Mouse (Mus musculus): Measurements from ENCODE around the gene Alpk1.

Gene Alpk1

DNA sequence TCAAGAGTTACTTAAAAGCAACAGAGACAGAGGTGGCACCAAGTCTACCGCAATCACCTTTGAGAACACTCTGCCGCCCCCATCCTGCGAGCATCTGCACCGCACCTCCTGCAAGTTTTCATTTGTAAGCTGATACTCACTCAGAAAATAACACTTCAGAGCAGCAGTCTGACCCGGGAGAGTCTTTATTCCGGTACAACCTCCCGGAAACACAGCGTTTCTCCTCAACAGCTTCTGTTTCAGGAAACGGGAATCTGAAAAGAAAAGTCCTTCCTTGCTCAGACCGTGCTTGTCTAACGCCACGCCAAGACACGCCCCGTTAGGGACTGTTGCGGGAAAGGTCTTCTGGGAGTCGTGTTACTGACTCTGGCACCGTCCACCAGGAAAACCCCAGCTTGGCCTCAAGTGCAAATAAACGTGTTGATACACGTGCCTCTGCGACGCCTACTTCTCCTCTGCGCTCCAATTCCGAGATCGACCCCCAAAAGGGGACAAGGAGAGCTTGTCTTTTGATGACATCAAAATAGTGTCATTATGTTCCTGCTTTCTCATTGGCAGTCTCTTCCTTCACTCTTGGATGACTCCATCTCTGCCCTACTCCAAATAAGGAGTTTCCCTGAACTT is at the start of gene Alpk1:
Gene Alpk1, minus strand, starts transcription at position 507 of the 624 bp plus-strand sequence.
- DNase-seq (ENCODE audit: low spot score in 2 of 2), result peak; percentile 68 to 73

DNA sequence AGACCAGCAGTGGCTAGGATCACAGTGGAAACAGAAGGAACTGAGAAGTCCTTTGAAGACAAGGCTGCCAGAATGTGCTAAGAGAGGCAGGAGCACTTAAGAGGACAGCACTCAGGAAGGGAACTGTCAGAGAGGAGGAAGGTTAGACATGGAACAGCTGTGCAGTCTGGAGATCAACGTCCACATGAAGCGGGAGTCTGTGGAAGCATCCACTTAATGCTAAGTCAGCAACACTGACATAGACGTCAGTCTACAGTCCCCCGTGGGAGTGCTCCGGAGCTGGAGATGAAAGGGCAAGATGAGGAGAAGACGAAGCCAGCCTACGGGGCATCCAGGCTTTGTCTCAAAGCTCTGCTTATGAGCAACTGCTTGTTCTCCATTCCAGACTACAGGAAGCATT is 46.8 kb upstream of the Alpk1 start:
- DNase-seq (ENCODE audit: low spot score in 2 of 2), result no peak

DNA sequence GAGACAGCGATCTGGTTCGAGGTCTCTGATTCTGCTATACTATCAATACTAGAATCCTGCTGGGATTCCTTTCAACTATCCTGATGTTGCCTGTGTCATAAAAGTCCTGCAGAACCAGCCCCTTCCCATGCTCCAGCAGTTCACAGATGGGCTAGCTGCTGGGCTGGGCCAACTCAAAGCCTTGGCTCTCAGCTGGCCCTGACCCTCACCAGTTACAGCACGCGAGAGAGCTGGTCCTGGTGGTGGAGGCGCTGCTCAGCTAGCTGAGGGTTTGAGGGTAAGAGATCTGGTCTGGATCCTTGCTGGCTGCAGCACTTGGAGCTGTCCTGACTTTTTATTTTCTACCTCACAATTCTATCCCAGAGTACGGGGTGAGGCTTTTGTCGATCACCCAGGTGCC is 46.2 kb upstream of the Alpk1 start:
- no peak for DNase-seq (ENCODE audit: low spot score in 2 of 2)

DNA sequence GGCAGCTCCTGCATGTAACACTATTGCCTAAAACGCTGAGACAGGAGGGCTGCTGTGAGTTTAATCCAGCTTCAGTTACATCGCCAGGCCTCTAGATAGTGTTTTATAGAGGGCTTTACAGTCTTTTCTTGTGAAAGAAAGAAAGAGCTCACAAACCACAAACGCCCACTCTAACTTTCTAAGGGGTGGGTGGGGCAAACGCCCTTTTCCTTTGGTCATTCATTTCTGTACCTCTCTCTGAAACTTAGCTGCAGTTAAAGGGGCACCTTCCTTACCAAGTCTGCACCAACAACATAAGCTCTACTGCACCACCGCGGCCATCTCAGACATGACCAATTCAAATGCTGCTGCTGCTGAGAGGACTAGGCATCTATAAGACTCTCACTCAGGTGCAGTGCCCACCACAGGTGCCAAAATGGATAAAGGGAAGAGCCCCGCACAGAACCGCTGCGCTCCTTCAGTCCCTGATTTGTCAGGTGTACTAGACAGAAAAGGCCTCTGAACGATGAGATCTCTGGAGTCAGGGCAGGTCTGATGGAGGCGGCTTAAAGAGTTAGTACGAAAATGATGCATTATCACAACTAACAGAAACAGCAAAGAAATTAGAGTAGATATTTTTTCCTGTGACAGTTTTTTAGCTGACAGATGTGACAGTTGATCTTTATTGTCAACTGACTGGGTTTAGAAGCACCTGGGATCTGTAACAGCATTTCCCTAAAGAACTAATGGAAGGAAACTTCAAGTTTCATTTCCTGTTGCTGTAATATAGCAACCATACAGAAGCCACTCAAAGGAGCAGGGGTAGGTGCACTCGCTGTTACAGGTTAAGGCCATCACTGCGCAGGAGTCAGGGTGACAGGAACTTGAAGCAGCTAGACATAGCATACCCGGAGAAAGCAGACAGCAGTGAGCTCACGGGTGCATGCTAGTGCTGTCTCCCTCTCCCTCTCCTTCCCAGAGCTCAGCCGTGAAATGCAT is 43.8 kb upstream of the Alpk1 start:
- no peak for DNase-seq (ENCODE audit: low spot score in 2 of 2)

DNA sequence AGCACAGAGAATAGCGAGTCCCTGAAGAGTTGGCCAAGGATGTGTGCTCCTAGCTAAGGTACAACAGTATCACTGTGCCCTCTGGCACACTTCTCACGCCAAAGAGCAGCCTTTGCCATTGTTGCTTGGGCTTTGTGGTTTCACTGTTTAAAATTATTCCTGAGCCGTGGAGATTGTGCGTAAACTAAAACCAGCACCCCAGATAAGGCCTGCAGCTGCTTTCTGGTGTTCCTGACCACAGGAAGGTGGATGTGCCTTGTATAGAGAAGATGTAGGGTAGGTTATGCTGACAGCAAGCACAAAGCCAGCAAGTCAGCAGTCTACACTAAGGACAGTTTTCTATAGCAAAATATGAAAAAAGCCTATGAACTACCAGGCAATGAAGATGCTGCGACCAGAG is 40.9 kb upstream of the Alpk1 start:
- DNase-seq (ENCODE audit: low spot score in 2 of 2), result no peak

DNA sequence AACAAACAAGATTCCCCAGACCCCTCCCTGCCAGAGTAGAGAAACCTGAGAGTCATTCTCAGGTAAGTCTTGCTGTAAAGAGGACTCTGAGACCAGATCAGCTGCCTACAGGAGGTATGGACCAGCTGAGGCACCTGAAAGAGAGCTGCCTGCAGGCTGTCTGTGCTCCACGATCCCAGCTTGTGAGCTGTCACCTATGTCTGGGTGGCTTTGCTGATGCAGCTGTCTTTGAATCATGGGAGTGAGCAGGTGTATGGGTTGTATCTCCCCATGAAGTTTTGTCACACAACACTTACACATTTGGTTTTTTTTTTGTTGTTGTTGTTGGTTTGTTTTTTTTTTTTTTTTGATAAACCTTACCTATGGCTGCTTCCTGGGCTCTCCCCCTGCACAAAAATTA is 40.1 kb upstream of the Alpk1 start:
- DNase-seq (ENCODE audit: low spot score in 2 of 2), result no peak

DNA sequence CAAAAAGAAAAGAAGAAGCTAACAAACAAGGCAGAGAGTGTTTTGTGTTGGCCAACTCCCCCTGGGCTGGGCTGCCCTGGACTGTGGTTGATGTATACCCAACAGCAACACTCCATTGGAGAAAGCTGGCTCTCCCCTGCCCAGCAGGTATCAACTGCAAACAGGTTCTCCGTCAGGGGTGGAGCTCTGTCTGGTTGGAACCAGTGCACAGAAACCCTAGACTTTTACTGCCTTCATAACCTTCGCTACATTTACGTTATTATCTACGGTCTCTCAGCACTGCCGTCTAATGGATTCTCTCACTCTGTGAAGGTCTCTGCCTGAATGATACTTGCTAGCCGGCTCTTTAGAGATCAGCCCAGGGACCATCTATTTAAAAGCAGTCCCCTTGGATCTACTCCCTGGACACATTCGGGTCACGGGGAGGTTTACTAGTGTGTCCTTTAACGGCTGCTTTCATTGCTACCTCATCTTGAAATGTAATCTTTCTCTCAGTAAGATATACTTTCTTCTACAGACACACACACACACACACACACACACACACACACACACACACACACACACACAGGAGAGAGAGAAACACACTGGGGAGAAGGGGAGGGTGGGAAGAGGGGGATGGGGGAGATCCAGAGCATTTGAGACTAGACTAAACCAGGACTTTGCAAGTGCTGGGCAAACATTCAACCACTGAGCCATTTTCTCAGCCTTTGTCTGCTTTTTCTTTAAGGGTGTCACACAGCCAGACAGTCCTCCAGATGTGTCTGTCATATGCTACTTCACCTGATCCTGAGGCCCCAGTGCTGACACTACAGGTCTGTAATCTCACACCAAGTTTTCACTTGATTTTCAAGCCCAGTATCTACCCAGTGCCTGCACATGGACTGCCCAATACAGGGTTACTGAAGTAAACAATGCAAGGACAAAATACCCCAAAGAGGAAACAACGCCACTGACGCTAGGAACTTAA is 38.7 kb upstream of the Alpk1 start:
- no peak for DNase-seq (ENCODE audit: low spot score in 2 of 2)

DNA sequence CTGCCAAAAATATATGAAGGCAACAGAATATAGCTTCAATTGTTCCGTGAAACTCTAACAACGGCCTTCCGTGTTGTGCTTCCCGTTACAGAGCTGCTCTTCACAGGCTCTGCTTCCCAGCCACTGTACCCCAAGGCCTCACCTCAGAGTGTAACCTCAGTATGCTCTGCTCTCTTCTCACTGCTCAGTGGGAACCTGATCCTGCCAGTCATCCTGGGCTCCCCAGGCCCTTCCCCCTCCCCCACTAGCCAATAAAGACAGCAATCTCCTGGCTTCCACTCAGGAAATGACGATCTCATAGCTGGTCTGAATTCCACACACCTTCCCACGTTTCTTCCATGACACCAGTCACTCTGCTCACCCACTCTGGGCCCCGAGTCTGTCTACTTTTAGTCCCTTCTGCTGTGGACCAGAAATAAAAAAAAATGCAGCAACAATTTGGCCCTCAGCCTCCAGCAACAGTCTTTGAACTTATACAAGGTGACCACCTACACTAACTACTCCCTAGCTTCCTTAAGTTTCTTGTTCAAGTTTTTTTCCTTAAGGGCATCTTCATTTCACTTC is 36.9 kb upstream of the Alpk1 start:
- no peak for DNase-seq (ENCODE audit: low spot score in 2 of 2)

DNA sequence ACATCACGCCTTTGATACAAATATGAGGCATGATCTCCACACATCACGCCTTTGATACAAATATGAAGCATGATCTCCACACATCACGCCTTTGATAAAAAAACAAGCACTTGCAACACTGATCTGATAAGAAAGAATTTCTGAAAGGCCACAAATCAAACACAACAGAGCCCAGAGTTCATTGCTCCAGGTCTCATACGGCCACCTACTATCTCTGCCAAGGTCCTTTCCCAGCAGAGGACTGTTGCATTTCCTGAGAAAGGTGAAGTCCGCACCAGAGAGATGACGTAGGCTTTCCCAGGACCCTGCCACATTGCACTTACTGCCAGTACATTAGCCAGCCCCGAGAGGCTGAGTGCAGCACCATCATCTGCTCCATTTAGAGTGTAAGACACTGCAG is 28.8 kb upstream of the Alpk1 start:
- no peak for DNase-seq (ENCODE audit: low spot score in 2 of 2)

DNA sequence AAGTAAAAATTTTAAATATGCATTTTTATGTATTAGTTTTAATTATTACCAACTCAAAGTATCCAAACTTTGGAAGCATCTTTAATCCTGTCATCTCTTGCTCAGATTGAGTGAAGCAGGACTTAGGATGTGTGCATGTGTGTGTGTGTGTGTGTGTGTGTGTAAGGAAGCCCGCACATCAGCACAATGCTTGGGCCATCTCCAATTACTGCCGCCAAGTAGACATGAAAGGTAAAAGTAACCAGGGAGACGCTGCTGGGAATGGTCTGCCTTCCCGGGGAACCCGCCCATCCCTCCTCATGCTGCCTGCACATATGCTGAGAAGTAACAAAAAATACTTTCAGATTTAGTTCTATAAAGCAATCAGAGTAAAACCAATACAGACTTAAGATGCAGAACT is 27.5 kb upstream of the Alpk1 start:
- no peak for DNase-seq (ENCODE audit: low spot score in 2 of 2)

DNA sequence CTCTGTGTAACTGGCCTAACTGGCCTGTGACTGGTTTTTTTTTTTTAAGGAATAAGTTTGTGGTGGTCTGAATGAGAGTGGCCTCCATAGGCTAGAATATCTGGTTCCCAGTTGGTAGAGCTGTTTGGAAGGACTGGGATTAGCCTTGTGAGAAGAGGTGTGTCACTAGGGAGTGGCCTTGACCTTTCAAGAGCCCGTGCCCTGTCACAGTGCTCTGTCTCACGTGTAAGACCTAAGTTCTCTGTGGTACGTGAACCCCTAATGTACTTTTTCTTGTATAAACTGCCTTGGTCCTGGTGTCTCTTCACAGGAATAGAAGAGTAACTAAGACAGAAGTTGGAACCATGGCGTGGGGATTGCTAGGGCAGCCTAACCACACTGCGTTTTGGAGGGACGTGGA is 25.7 kb upstream of the Alpk1 start:
- no peak for DNase-seq (ENCODE audit: low spot score in 2 of 2)

DNA sequence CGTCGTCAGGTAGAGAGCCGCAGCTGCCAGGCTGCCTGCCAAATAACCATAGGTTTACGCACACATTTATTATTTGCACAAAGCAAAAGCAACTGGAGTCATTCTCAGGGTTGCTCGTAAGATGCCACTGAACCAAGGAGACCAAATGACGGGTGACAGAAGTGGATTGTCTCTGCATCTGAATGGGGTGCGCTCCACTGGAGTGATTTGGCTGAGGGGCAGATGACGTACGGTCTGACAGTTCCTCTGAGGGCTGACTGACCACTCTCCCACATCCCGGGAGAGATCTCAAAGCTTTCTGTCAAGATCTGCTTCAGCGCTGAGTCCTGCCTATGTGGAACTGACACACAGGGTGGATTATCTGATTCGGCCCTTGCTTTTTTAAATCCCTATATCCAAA is 24.7 kb upstream of the Alpk1 start:
- DNase-seq (ENCODE audit: low spot score in 2 of 2), result no peak

DNA sequence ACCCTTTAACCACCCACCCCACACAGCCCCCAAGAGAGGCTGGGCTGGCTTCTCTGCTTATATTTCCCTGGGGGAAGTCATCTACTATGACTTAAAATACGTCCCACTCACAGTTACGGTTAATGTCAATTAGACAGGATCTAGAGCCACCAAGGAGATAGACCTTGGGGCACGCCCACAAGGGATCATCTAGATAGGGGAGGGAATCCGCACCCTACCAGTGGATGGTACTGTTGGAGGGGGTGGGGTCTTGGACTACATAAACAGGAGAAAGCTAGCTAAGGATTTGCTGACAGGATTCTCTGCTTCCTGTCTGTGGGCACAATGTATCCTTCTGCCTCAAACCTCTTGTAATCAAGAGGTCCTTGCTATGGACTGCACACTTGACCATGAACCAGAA is 24.1 kb upstream of the Alpk1 start:
- DNase-seq (ENCODE audit: low spot score in 2 of 2), result no peak

DNA sequence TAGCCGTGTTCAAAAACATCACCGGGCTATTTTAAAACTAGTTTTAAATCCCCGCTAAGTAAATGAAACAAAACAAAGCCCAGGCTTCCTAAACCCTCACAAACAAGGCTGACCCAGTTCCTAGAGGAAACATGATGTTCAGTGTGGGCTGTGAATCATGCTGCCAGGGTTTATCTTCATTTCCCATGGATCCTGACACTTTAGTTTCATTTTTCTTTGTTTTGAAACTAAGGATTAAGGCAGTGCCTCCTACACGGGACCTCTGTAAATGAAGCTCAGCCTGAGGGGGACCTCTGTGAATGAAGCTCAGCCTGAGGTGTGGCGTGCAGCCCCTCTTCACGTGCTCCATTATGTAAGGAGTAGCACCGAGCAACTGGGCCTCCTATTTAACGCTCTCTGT is 22.5 kb upstream of the Alpk1 start:
- no peak for DNase-seq (ENCODE audit: low spot score in 2 of 2)

DNA sequence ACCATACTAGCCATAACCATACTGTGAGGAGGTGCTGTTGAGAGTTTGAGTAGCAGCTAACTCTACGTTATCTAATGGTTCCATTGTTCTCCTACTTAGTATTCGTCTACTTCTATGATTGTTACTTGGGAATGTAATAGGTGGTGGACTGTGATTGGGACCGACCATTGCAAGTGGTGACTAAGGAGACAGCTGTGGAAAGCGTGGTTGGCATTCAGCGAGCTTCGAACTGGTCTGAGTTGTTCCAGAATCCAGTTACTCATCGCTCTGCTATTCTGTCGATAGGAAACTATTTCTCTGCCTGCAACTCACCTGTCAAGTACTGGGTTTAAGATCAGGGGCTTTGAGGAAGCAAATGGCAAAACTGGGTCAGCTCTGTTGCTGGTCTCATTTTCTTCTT is 20.8 kb upstream of the Alpk1 start:
- DNase-seq (ENCODE audit: low spot score in 2 of 2), result no peak

DNA sequence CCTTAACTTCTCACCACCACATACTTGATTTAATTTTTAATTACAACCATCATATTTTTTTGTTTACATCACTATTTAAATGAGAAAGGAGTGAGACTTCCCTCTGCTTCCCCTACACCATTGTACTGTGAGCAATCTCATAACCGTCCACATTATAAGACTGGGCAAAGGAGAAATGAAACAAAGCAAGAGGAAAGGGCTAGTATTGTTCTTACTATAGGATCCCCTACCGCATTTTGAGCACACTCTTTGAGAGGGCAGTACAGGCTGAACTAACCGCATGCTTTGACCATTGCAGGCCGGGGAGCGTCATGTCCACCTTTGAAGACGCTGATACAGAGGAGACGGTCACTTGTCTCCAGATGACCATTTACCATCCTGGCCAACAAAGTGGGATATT is 15.9 kb upstream of the Alpk1 start:
- no peak for DNase-seq (ENCODE audit: low spot score in 2 of 2)

DNA sequence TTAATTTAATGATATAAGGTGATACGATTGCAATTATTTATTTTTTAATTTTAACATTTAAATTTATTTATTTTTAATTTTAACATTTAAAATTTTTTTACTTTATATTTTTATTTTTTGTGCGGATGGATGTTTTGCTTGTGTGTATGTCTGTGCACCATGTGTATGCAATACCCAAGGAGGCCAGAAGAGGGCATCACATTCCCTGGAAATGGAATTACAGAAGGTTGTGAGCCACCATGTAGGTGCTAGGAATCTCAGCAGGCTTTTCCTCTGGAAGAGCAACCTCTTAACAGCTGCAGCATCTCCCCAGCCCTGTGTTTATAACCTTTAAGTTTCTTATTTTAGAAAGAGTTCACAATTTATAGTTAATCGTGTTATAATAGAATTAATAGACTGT is 15.4 kb upstream of the Alpk1 start:
- DNase-seq (ENCODE audit: low spot score in 2 of 2), result no peak

DNA sequence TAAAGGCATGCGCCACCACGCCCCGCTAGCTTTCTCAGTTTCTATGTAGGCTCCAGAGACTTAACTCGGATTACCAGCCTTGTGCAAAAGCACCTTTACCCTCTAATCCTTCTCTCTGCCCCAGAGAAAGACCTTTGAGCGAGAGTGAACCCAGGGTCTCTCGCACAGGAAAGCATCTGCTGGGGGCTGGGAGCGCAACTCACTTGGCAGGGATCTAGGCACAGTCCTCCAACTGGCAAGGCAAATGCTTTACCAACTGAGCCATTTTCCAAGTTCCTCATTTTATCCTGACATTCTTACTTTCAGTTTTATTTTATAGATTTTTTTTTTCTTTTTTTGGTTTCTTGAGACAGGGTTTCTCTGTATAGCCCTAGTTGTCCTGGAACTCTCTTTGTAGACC is 12.7 kb upstream of the Alpk1 start:
- no peak for DNase-seq (ENCODE audit: low spot score in 2 of 2)

DNA sequence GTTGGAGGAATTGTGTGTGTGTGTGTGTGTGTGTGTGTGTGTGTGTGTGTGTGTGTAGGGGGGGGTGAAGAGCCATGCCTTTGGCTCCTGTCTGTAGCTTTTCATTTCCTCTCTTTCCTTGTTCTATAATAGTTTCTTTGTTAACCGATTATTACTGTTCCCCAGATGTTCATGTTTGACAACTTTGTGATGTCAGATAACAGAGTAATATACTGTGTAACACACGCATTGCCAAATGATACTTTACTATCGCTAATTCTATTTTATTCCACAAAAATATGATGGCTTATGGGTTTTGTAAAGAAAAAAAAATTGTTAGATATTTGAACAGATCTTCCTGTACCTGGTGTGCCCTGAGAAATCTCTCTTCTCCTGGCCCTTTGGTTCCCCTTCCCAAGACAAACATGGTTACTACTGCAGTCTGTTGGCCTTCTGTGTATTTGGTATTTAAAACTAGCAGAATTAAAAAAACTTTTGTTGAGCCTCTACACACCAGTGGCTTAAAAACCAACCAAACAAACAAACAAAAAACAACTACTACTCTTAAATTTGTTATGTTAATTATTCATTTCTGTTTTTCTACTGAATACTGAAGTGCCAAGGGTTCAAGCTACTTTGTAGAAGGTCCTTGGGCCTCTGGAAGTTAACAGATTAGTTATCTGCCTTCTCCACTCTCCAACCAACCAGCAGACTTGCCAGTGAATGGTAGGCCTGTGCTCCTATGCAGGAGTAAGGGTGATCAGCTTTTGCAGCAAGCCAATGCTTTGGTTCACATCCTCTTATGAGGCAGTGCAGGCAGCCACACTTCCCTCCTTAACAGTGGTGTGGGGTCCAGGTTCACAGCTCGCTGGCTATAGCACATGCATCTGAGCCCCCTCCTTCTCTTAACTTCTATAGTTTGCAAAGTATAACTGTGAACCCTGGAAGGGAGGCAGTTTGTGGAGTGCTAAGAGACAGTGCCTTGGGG is 11.6 kb upstream of the Alpk1 start:
- no peak for DNase-seq (ENCODE audit: low spot score in 2 of 2)

DNA sequence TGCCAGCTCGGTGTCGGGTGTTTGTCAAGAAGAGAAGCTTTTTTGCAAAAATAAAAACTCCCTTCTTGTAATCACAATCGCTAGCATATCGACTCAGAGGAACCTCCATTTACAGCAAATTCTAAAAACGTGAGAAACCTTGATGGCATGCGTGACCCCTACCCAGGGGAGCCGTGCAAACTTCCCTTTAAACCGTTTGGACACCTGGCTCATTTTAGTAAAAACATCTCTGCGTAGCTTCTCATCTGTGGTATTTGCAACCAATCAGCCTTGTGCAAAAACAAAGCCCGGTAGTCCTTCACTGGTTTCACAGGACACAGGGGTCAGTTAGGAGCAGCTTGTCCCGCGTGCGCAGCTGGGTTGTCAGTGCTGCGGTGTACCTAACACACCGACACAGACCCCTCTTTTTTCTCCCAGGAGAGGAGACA is 10.7 kb upstream of the Alpk1 start:
- DNase-seq (ENCODE audit: low spot score in 2 of 2), result no peak
